Mouse (Mus musculus) neural tube, embryonic 13.5 days (tissue): ENCODE data around the gene Rnasek. TPM values are rescaled to one million over a fixed set of nuclear protein-coding genes. Genes with fewer than 3 reads are reported as not detected.

ENCODE experiments used
- ATAC-seq: fragments of 200-750 bp; cut with Nextera tagmentation; 2 replicates; pipeline ENCODE4 v1.8.0; 2017; ENCODE audit warnings: low read depth, mild to moderate bottlenecking, moderate TSS enrichment, moderate library complexity
- H3K27ac ChIP-seq: fragments of 300-500 bp; sonication (generic); replicated peaks from 2 replicates; pipeline ENCODE4 v1.5.1; 2015; ENCODE audit warnings: moderate library complexity, mild to moderate bottlenecking, inconsistent platforms
- H3K27me3 ChIP-seq: fragments of 300-500 bp; sonication (generic); 2 replicates; pipeline ENCODE4 v1.6.1; 2015; ENCODE audit warnings: mild to moderate bottlenecking, inconsistent platforms
- H3K36me3 ChIP-seq: fragments of 300-500 bp; sonication (generic); 2 replicates; pipeline ENCODE4 v1.6.1; 2015; ENCODE audit warnings: mild to moderate bottlenecking, inconsistent platforms
- H3K4me1 ChIP-seq: fragments of 300-500 bp; sonication (generic); replicated peaks from 2 replicates; pipeline ENCODE4 v1.6.1; 2015; ENCODE audit warnings: inconsistent platforms
- H3K4me2 ChIP-seq: fragments of 300-500 bp; sonication (generic); 2 replicates; pipeline ENCODE4 v1.6.1; 2015; ENCODE audit warnings: inconsistent platforms, mild to moderate bottlenecking, moderate library complexity
- H3K4me3 ChIP-seq: fragments of 300-500 bp; sonication (generic); 2 replicates; pipeline ENCODE4 v1.5.1; 2015; ENCODE audit warnings: mild to moderate bottlenecking, inconsistent platforms
- H3K9ac ChIP-seq: fragments of 300-500 bp; sonication (generic); 2 replicates; pipeline ENCODE4 v1.6.1; 2015; ENCODE audit warnings: moderate library complexity, mild to moderate bottlenecking, inconsistent platforms
- H3K9me3 ChIP-seq: fragments of 300-500 bp; sonication (generic); 2 replicates; pipeline ENCODE4 v1.6.1; 2016; ENCODE audit warnings: inconsistent platforms
- WGBS: fragments of 180-500 bp; shearing (Covaris S2); methylation state at CpG from one replicate; pipeline ENCODE4 v1.1.7; 2015; 5-methylcytosine and 5-hydroxymethylcytosine counted together
- microRNA counts: library from miRNA; unstranded; fragments of <30 nt; microRNA quantifications from one replicate; lab custom pipeline; 2016
- microRNA-seq: library from miRNA; unstranded; fragments of <30 nt; microRNA quantifications from one replicate; pipeline ENCODE4, GENCODE M21; 2016
- polyA plus RNA-seq: library from polyadenylated mRNA; unstranded; fragments of >200 nt; fragmentation: Nextera tagmentation; extraction: Ambion mirVana; gene quantifications from 2 replicates; pipeline ENCODE4 v1.2.1, GENCODE M21; 2015

Gene Rnasek
- polyA plus RNA-seq, 1 experiment from 2014 or later: 382 TPM

DNA sequence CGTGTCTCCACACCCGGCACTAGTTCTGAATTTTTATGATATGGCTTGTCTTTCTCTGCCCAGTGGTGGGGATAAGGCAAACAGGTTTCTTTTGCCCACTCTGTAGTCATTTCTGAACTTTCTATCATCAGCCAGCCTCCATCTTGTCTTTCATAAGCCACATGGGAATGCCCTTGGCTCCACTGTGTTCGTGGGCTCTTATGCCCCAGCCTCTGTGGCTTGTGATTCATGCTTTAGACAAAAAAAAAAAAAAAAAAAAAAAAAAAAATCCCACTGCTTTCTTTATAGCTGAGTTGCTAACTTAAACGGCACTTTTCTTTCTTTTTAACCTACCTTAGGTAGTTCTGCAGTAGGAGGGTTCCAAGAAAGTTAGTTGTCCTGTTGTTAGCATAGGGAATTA lies 47.5 kb downstream of the Rnasek start:
- Histone ChIP-seq H3K9me3 (no peaks in the 10 kb centered on the region), H3K4me2 (no peak overlapping the region), H3K27me3 (no peaks in the 10 kb centered on the region), H3K4me1 (no peaks in the 10 kb centered on the region), H3K36me3 (no peaks in the 10 kb centered on the region), H3K27ac (no peak overlapping the region), H3K9ac (no peak overlapping the region), H3K4me3 (no peak overlapping the region)
- no peak for ATAC-seq
- 74% methylated on average over 4 of the region's 4 CpGs for WGBS

DNA sequence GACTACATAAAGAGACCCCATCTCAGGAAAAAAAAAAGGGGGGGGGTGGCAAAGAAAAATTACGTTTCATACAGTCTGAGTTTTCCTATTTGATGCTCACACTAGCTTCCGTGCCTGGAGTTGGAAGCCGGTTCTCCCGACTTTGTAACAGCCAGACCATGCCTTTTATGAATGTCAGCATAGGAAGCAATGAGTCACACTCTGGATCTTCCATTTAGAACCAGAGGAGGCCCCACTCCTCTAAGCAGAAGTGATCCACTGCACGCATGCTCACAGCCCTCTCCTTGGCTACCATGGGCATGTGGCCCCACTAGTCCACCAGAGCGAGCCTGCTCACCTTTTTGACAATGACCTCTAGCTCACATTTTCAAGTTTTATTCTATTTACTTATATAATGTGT lies 48.5 kb downstream of the Rnasek start:
- no peaks in the 10 kb centered on the region for H3K36me3 ChIP-seq
- no peaks in the 10 kb centered on the region for H3K4me1 ChIP-seq
- no peak overlapping the region for H3K27ac ChIP-seq
- no peak overlapping the region for H3K4me3 ChIP-seq
- H3K27me3 ChIP-seq: no peaks in the 10 kb centered on the region
- no peak overlapping the region for H3K9ac ChIP-seq
- H3K4me2 ChIP-seq: no peak overlapping the region
- no peaks in the 10 kb centered on the region for H3K9me3 ChIP-seq
- no peak for ATAC-seq
- 88% methylated on average over 6 of the region's 6 CpGs for WGBS

DNA sequence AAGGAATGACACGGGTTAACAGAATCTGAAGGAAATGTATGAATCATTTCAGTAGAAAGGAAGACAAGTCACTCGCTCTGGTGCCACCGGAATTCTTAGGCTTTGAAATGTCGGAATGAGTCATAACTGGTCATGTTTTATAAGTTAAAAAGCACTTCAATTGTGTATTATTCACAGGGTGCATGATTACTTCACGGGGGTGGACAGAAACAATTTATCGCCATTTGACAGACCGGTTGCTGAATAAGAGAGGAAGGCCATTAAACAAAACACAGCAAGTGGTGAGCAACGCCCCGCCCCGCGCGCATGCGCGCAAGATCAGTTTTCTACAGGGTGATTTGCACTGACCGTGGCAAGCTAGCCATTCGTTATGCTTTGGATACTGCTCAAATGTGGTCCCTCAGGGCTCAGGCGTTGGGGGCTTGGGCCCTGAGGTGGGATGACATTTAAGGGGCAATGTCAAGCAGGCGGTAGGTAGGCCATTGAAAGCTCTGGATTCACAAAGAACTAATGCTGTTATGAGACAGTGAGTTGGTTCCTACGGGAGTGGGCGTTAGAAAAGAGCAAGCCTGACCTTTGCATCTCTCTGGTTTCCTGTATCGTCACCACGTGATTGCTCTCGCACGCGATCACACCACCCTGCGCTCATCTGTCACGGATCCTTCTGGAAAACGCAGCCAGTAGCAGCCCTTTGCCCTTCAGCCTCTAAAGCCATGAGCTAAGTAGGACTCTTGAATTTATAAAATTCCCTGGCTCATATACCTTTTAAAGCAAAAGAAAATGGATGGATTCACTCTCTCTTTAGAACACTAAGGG lies 50.1 kb downstream of the Rnasek start:
- no peaks in the 10 kb centered on the region for H3K27me3 ChIP-seq
- no peak overlapping the region for H3K4me3 ChIP-seq
- no peaks in the 10 kb centered on the region for H3K36me3 ChIP-seq
- H3K4me2 ChIP-seq: no peak overlapping the region
- no peak overlapping the region for H3K9ac ChIP-seq
- no peaks in the 10 kb centered on the region for H3K4me1 ChIP-seq
- WGBS: 66% methylated on average over 28 of the region's 28 CpGs
- no peaks in the 10 kb centered on the region for H3K9me3 ChIP-seq
- no peak overlapping the region for H3K27ac ChIP-seq
- no peak for ATAC-seq

MicroRNAs within 50 kb of the gene (microRNA counts, 519-probe panel; counts per million panel counts)
- not detected for microRNA mmu-miR-195 (lab: Ali Mortazavi, UCI)
- not detected for microRNA mmu-miR-497 (lab: Ali Mortazavi, UCI)

Small RNA genes within 50 kb of the gene (microRNA-seq; reads per million reads assigned to microRNA genes)
- 158 reads per million, percentile 61 among the genes with 10 or more reads in this experiment for gene Mir195a
- gene Mir497: not detected
- not detected for gene Mir497b

Other genes starting within 250 kb of the Rnasek start
- gene Gabarap, start 248.7 kb downstream of the Rnasek start, polyA plus RNA-seq: 679 and 746 TPM in 2 replicates
- 74.2 and 76.3 TPM in 2 replicates for gene Phf23, start 244.1 kb downstream of the Rnasek start, polyA plus RNA-seq
- 26.7 and 28.8 TPM in 2 replicates for gene Dvl2, start 239.2 kb downstream of the Rnasek start, polyA plus RNA-seq
- 58.2 and 60.9 TPM in 2 replicates for gene Acadvl, start 224.4 kb downstream of the Rnasek start, polyA plus RNA-seq
- gene Dlg4, start 222.9 kb downstream of the Rnasek start, polyA plus RNA-seq: 23.1 and 23.5 TPM in 2 replicates
- 1.4 and 2.6 TPM in 2 replicates for gene Asgr1, start 185.8 kb downstream of the Rnasek start, polyA plus RNA-seq
- 0.39 TPM in 1 of 2 replicates, not detected in the other for gene Asgr2, start 147.2 kb downstream of the Rnasek start, polyA plus RNA-seq
- gene Mgl2, start 109.5 kb downstream of the Rnasek start, polyA plus RNA-seq: 0.21 and 0.39 TPM in 2 replicates
- gene Clec10a, start 83.6 kb downstream of the Rnasek start, polyA plus RNA-seq: 0.55 and 0.64 TPM in 2 replicates
- 3.0 and 3.4 TPM in 2 replicates for gene Slc16a11, start 27.1 kb downstream of the Rnasek start, polyA plus RNA-seq
- 14.7 and 15.8 TPM in 2 replicates for gene Slc16a13, start 18.8 kb downstream of the Rnasek start, polyA plus RNA-seq
- 6.0 and 6.1 TPM in 2 replicates for gene Bcl6b, start 10.0 kb downstream of the Rnasek start, polyA plus RNA-seq
- 161 and 174 TPM in 2 replicates for gene 0610010K14Rik, start 1.9 kb downstream of the Rnasek start, polyA plus RNA-seq
- gene Gm21988, start within 50 bp of the Rnasek start, polyA plus RNA-seq: 17.0 and 18.3 TPM in 2 replicates
- 2.5 and 2.6 TPM in 2 replicates for gene Alox12, start 15.5 kb upstream of the Rnasek start, polyA plus RNA-seq
- gene Alox12e, start 82.8 kb upstream of the Rnasek start, polyA plus RNA-seq: not detected in 2 replicates
- 0.28 TPM in 1 of 2 replicates, not detected in the other for gene Alox15, start 112.2 kb upstream of the Rnasek start, polyA plus RNA-seq
- gene Pelp1, start 170.2 kb upstream of the Rnasek start, polyA plus RNA-seq: 31.9 and 32.6 TPM in 2 replicates
- 43.8 and 46.6 TPM in 2 replicates for gene Arrb2, start 192.8 kb upstream of the Rnasek start, polyA plus RNA-seq
- 45.3 and 46.0 TPM in 2 replicates for gene Med11, start 212.1 kb upstream of the Rnasek start, polyA plus RNA-seq
- 1.2 and 1.5 TPM in 2 replicates for gene Zmynd15, start 219.6 kb upstream of the Rnasek start, polyA plus RNA-seq
- 7.2 and 8.9 TPM in 2 replicates for gene Cxcl16, start 220.1 kb upstream of the Rnasek start, polyA plus RNA-seq